Mouse (Mus musculus) midbrain, embryonic 11.5 days (tissue): ENCODE measurements at regions not wholly inside any gene's neighbourhood (a gene's known extent, or its start where the extent isn't known, plus 50 kb on each side); places are given as distances from the start of the nearest gene placed in this dataset.
A peak's percentile ranks its signal among the peaks of the same experiment; 100 is the strongest.
"Not testable (repeated sequence)": the region's sequence is repeated elsewhere in the genome, so short reads cannot be mapped to it uniquely, and the experiment has no call there.

Source experiments
- ATAC-seq: fragments of 200-750 bp; cut with Nextera tagmentation; 2 replicates; pipeline ENCODE4 v1.8.0; 2017; ENCODE audit warnings: moderate TSS enrichment, moderate library complexity; ENCODE audit not compliant: low FRiP score
- DNase-seq: peaks from one replicate; pipeline ENCODE4 v3.0.0; 2015; ENCODE audit warnings: low spot score; ENCODE audit errors: missing footprints
- H3K27ac ChIP-seq: fragments of 300-500 bp; sonication (generic); 2 replicates; pipeline ENCODE4 v1.5.1; 2014; ENCODE audit warnings: low read depth, low read length
- H3K27me3 ChIP-seq: fragments of 300-500 bp; sonication (generic); 2 replicates; pipeline ENCODE4 v1.6.1; 2014; ENCODE audit warnings: mild to moderate bottlenecking, low read length, moderate library complexity, mixed read lengths; ENCODE audit not compliant: control insufficient read depth, insufficient read depth
- H3K36me3 ChIP-seq: fragments of 300-500 bp; sonication (generic); 2 replicates; pipeline ENCODE4 v1.6.1; 2014; ENCODE audit warnings: mild to moderate bottlenecking, low read length, moderate library complexity, mixed read lengths; ENCODE audit not compliant: control insufficient read depth, insufficient read depth
- H3K4me1 ChIP-seq: fragments of 300-500 bp; sonication (generic); 2 replicates; pipeline ENCODE4 v1.6.1; 2014; ENCODE audit warnings: low read length; ENCODE audit not compliant: control insufficient read depth, insufficient read depth
- H3K4me2 ChIP-seq: fragments of 300-500 bp; sonication (generic); 2 replicates; pipeline ENCODE4 v1.6.1; 2014; ENCODE audit warnings: mild to moderate bottlenecking, moderate library complexity
- H3K4me3 ChIP-seq: fragments of 300-500 bp; sonication (generic); 2 replicates; pipeline ENCODE4 v1.5.1; 2014; ENCODE audit warnings: low read depth, low read length
- H3K9ac ChIP-seq: fragments of 300-500 bp; sonication (generic); 2 replicates; pipeline ENCODE4 v1.6.1; 2014; ENCODE audit warnings: low read length
- H3K9me3 ChIP-seq: fragments of 300-500 bp; sonication (generic); 2 replicates; pipeline ENCODE4 v1.6.1; 2016; ENCODE audit warnings: low read length; ENCODE audit not compliant: control insufficient read depth
- WGBS: fragments of 180-500 bp; shearing (Covaris S2); extraction: QIAGEN DNeasy Blood & Tissue Kit; methylation state at CpG from one replicate; pipeline ENCODE4 v1.1.7; 2014; 5-methylcytosine and 5-hydroxymethylcytosine counted together

GRCm38 (mm10) chr13:69129056-69129620 is 129.8 kb upstream of the Adcy2 start:
- no peaks in the 10 kb centered on the region for H3K27me3 ChIP-seq
- no peaks in the 10 kb centered on the region for H3K36me3 ChIP-seq
- 93% methylated on average over 8 of the region's 8 CpGs for WGBS
- H3K4me1 ChIP-seq: no peaks in the 10 kb centered on the region
- H3K4me2 ChIP-seq: no peak overlapping the region
- no peak for DNase-seq
- no peak overlapping the region for H3K9ac ChIP-seq
- no peaks in the 10 kb centered on the region for H3K9me3 ChIP-seq
- no peak overlapping the region for H3K27ac ChIP-seq
- ATAC-seq: no peak
- H3K4me3 ChIP-seq: no peak overlapping the region

- 85% methylated on average over 3 of the region's 3 CpGs for WGBS
- no peak for ATAC-seq
- Histone ChIP-seq H3K4me1 (no peaks in the 10 kb centered on the region), H3K36me3 (no peaks in the 10 kb centered on the region), H3K27ac (no peak overlapping the region), H3K9ac (no peak overlapping the region), H3K4me2 (no peak overlapping the region), H3K27me3 (no peaks in the 10 kb centered on the region), H3K4me3 (no peak overlapping the region), H3K9me3 (no peaks in the 10 kb centered on the region)
- no peak for DNase-seq
Observed at GRCm38 (mm10) chr13:69127522-69127921, 128.2 kb upstream of the Adcy2 start.

- not testable (repeated sequence) for DNase-seq, H3K4me3 ChIP-seq, H3K4me2 ChIP-seq, H3K36me3 ChIP-seq, H3K4me1 ChIP-seq, H3K27me3 ChIP-seq, H3K27ac ChIP-seq, H3K9me3 ChIP-seq, H3K9ac ChIP-seq, ATAC-seq
- WGBS: 96% methylated on average over 8 of the region's 8 CpGs
Observed at GRCm38 (mm10) chr13:69118743-69119142, 119.4 kb upstream of the Adcy2 start.

- H3K9me3 ChIP-seq: no peaks in the 10 kb centered on the region
- 73% methylated on average over 2 of the region's 2 CpGs for WGBS
- no peak overlapping the region for H3K9ac ChIP-seq
- no peak overlapping the region for H3K4me2 ChIP-seq
- DNase-seq: no peak
- H3K4me3 ChIP-seq: no peak overlapping the region
- H3K27me3 ChIP-seq: no peaks in the 10 kb centered on the region
- no peaks in the 10 kb centered on the region for H3K4me1 ChIP-seq
- ATAC-seq: no peak
- H3K27ac ChIP-seq: no peak overlapping the region
- H3K36me3 ChIP-seq: no peaks in the 10 kb centered on the region
Observed at GRCm38 (mm10) chr13:69109168-69109567, 109.8 kb upstream of the Adcy2 start.

- DNase-seq (peak; percentile 85), ATAC-seq (peak; percentile 71; the same call in 1 of the 2 replicates)
- Histone ChIP-seq H3K9ac (no peak overlapping the region), H3K4me2 (no peak overlapping the region), H3K4me1 (no peaks in the 10 kb centered on the region), H3K9me3 (no peaks in the 10 kb centered on the region), H3K36me3 (no peaks in the 10 kb centered on the region), H3K27ac (no peak overlapping the region), H3K4me3 (no peak overlapping the region), H3K27me3 (no peaks in the 10 kb centered on the region)
- WGBS: 36% methylated on average over 1 of the region's 1 CpGs
Observed at GRCm38 (mm10) chr13:69086613-69087012, 87.3 kb upstream of the Adcy2 start.

GRCm38 (mm10) chr13:69070336-69070735 is 71.0 kb upstream of the Adcy2 start:
- no peak overlapping the region for H3K27ac ChIP-seq
- ATAC-seq: 0 out of 2 replicates have a peak, but pooled peaks have one; percentile 27
- H3K4me2 ChIP-seq: no peak overlapping the region
- no peak overlapping the region for H3K4me3 ChIP-seq
- no peaks in the 10 kb centered on the region for H3K27me3 ChIP-seq
- no peaks in the 10 kb centered on the region for H3K4me1 ChIP-seq
- no peaks in the 10 kb centered on the region for H3K36me3 ChIP-seq
- H3K9me3 ChIP-seq: no peaks in the 10 kb centered on the region
- no peak for DNase-seq
- H3K9ac ChIP-seq: no peak overlapping the region

GRCm38 (mm10) chr13:69069817-69070216 is 70.5 kb upstream of the Adcy2 start:
- Histone ChIP-seq H3K4me2 (no peak overlapping the region), H3K4me1 (no peaks in the 10 kb centered on the region), H3K9ac (no peak overlapping the region), H3K9me3 (no peaks in the 10 kb centered on the region), H3K36me3 (no peaks in the 10 kb centered on the region), H3K27ac (no peak overlapping the region), H3K27me3 (no peaks in the 10 kb centered on the region), H3K4me3 (no peak overlapping the region)
- WGBS: 84% methylated on average over 3 of the region's 3 CpGs
- ATAC-seq (no peak), DNase-seq (no peak)

GRCm38 (mm10) chr13:69066636-69067035 is 67.3 kb upstream of the Adcy2 start:
- no peak overlapping the region for H3K27ac ChIP-seq

GRCm38 (mm10) chr13:69065285-69065684 is 65.9 kb upstream of the Adcy2 start:
- ATAC-seq (no peak), DNase-seq (no peak)
- Histone ChIP-seq H3K9me3 (no peaks in the 10 kb centered on the region), H3K36me3 (no peaks in the 10 kb centered on the region), H3K27me3 (no peaks in the 10 kb centered on the region), H3K4me3 (no peak overlapping the region), H3K9ac (no peak overlapping the region), H3K4me1 (no peaks in the 10 kb centered on the region), H3K4me2 (no peak overlapping the region), H3K27ac (no peak overlapping the region)
- 89% methylated on average over 8 of the region's 8 CpGs for WGBS

More at GRCm38 (mm10) chr13:69066636-69067035, 67.3 kb upstream of the Adcy2 start:
- H3K9me3 ChIP-seq: no peaks in the 10 kb centered on the region
- no peak overlapping the region for H3K9ac ChIP-seq
- no peak overlapping the region for H3K4me3 ChIP-seq
- WGBS: 92% methylated on average over 2 of the region's 2 CpGs
- H3K4me2 ChIP-seq: no peak overlapping the region
- ATAC-seq: no peak
- H3K4me1 ChIP-seq: no peaks in the 10 kb centered on the region
- DNase-seq: no peak
- H3K27me3 ChIP-seq: no peaks in the 10 kb centered on the region
- no peaks in the 10 kb centered on the region for H3K36me3 ChIP-seq
